Mouse (Mus musculus) G1E (cell line): ENCODE measurements around the gene Exo1. TPM values are rescaled to one million over a fixed set of nuclear protein-coding genes. Genes with fewer than 3 reads are reported as not detected.

ENCODE experiments used
- ATAC-seq: 2 replicates; pipeline ENCODE4 v1.8.0; 2016; ENCODE audit warnings: mild to moderate bottlenecking; ENCODE audit not compliant: insufficient number of reproducible peaks, poor library complexity, low FRiP score, severe bottlenecking; ENCODE audit errors: extremely low read depth
- DNase-seq: peaks from one replicate; pipeline ENCODE4 v3.0.0; 2012; ENCODE audit warnings: low spot score
- H3K27me3 ChIP-seq: 2 replicates; pipeline ENCODE4 v1.6.1; 2012; ENCODE audit warnings: mild to moderate bottlenecking, low read length, inconsistent platforms; ENCODE audit not compliant: insufficient read depth
- H3K36me3 ChIP-seq: replicated peaks from 2 replicates; pipeline ENCODE3; 2012; ENCODE audit warnings: mild to moderate bottlenecking, inconsistent platforms
- H3K4me1 ChIP-seq: 2 replicates; pipeline ENCODE4 v1.6.1; 2012; ENCODE audit warnings: low read depth, low read length, inconsistent platforms, mixed read lengths; ENCODE audit not compliant: insufficient read depth
- H3K4me3 ChIP-seq: 2 replicates; pipeline ENCODE4 v1.5.1; 2012; ENCODE audit warnings: low read depth, mild to moderate bottlenecking, inconsistent platforms, low read length, moderate library complexity, mixed read lengths
- H3K9me3 ChIP-seq: replicated peaks from 2 replicates; pipeline ENCODE4 v1.6.1; 2012; ENCODE audit warnings: inconsistent platforms
- CTCF ChIP-seq: IDR thresholded peaks from 2 replicates; pipeline ENCODE4 v1.5.1; 2012; ENCODE audit warnings: low read depth, low read length, inconsistent platforms, mixed read lengths
- GATA1 ChIP-seq: IDR thresholded peaks from 2 replicates; pipeline ENCODE4 v1.6.1; 2012; ENCODE audit warnings: borderline replicate concordance, low read length, inconsistent platforms, mixed read lengths
- GATA2 ChIP-seq: IDR thresholded peaks from 2 replicates; pipeline ENCODE4 v1.6.1; 2012; ENCODE audit warnings: low read depth, low read length, inconsistent platforms, borderline replicate concordance
- POLR2AphosphoS5 ChIP-seq: IDR thresholded peaks from 2 replicates; pipeline ENCODE4 v1.6.1; 2012; ENCODE audit warnings: low read depth, low read length, inconsistent platforms; ENCODE audit not compliant: insufficient replicate concordance
- TAL1 ChIP-seq: conservative IDR thresholded peaks from 2 replicates; pipeline ENCODE4 v1.6.1; 2012; ENCODE audit warnings: low read depth, low read length, inconsistent platforms, mixed read lengths
- polyA plus RNA-seq: library from polyadenylated mRNA; stranded (reverse); fragments of >175 nt; gene quantifications from 2 replicates; pipeline ENCODE4 v1.2.3, GENCODE M21; 2012
- total RNA-seq, 2 experiments: library from RNA; stranded (forward) in 1 of 2; stranded (reverse) in 1 of 2; fragments of 200-1000 nt in 1 of 2; fragments of >200 nt in 1 of 2; fragmentation: Nextera tagmentation in 1 of 2; gene quantifications; 2 replicates each; pipeline ENCODE4 v1.2.3; 2014 to 2017

Gene Exo1
- total and polyA plus RNA-seq, 3 experiments = 2.7 to 59.3 (median 54.9) TPM

- no peak overlapping the region; the same call in 1 of the 2 replicates for H3K4me3 ChIP-seq
- ATAC-seq (no peak), DNase-seq (no peak)
- H3K4me1 ChIP-seq = peaks cover 44% of the 10 kb centered on the region
- TF ChIP-seq GATA1 (no peak), TAL1 (no peak), CTCF (no peak), POLR2AphosphoS5 (no peak), GATA2 (no peak)
- peaks cover 63% of the 10 kb centered on the region for H3K36me3 ChIP-seq
- no peaks in the 10 kb centered on the region for H3K27me3 ChIP-seq
- no peaks in the 10 kb centered on the region for H3K9me3 ChIP-seq
Observed at GRCm38 (mm10) chr1:175883398-175883797, 3.0 kb downstream of the Exo1 start.

GRCm38 (mm10) chr1:175893263-175893662 is 12.9 kb downstream of the Exo1 start:
- Histone ChIP-seq H3K4me3 (no peak overlapping the region), H3K9me3 (no peaks in the 10 kb centered on the region), H3K36me3 (peaks cover 79% of the 10 kb centered on the region), H3K4me1 (peaks cover 20% of the 10 kb centered on the region), H3K27me3 (no peaks in the 10 kb centered on the region)
- no peak for TF ChIP-seq GATA2
- no peak for TF ChIP-seq CTCF
- no peak for TF ChIP-seq GATA1
- TF ChIP-seq TAL1 = no peak
- no peak for TF ChIP-seq POLR2AphosphoS5
- DNase-seq (no peak), ATAC-seq (no peak)

GRCm38 (mm10) chr1:175893726-175894125 is 13.3 kb downstream of the Exo1 start:
- H3K4me1 ChIP-seq = peaks cover 21% of the 10 kb centered on the region
- no peak overlapping the region for H3K4me3 ChIP-seq
- H3K9me3 ChIP-seq = no peaks in the 10 kb centered on the region
- no peak for TF ChIP-seq GATA1
- no peak for TF ChIP-seq POLR2AphosphoS5
- TF ChIP-seq TAL1 = no peak
- TF ChIP-seq GATA2 = no peak
- no peak for TF ChIP-seq CTCF
- ATAC-seq = no peak
- H3K27me3 ChIP-seq = no peaks in the 10 kb centered on the region
- no peak for DNase-seq
- H3K36me3 ChIP-seq = peaks cover 79% of the 10 kb centered on the region

- peaks cover 4% of the 10 kb centered on the region; the same call in 1 of the 2 replicates for H3K4me1 ChIP-seq
- TF ChIP-seq POLR2AphosphoS5 (no peak), GATA2 (no peak), CTCF (no peak), GATA1 (no peak), TAL1 (no peak)
- H3K9me3 ChIP-seq = no peaks in the 10 kb centered on the region
- peaks cover 44% of the 10 kb centered on the region for H3K36me3 ChIP-seq
- no peak overlapping the region for H3K4me3 ChIP-seq
- DNase-seq (no peak), ATAC-seq (no peak)
- no peaks in the 10 kb centered on the region; the same call in 1 of the 2 replicates for H3K27me3 ChIP-seq
Observed at GRCm38 (mm10) chr1:175911207-175911606, 30.8 kb downstream of the Exo1 start.

GRCm38 (mm10) chr1:175912038-175912437 is 31.7 kb downstream of the Exo1 start:
- no peak for ATAC-seq

GRCm38 (mm10) chr1:175913728-175914303 is 33.4 kb downstream of the Exo1 start:
- no peaks in the 10 kb centered on the region for H3K9me3 ChIP-seq
- no peaks in the 10 kb centered on the region; the same call in 1 of the 2 replicates for H3K27me3 ChIP-seq
- H3K36me3 ChIP-seq = peaks cover 19% of the 10 kb centered on the region
- DNase-seq (no peak), ATAC-seq (no peak)
- TF ChIP-seq TAL1 (no peak), CTCF (no peak), GATA2 (no peak), GATA1 (no peak), POLR2AphosphoS5 (no peak)
- H3K4me1 ChIP-seq = peaks cover 4% of the 10 kb centered on the region; the same call in 1 of the 2 replicates
- H3K4me3 ChIP-seq = no peak overlapping the region

More at GRCm38 (mm10) chr1:175912038-175912437, 31.7 kb downstream of the Exo1 start:
- TF ChIP-seq POLR2AphosphoS5 (no peak), TAL1 (no peak), GATA1 (no peak), CTCF (no peak)
- no peak for DNase-seq
- no peak overlapping the region for H3K4me3 ChIP-seq
- no peaks in the 10 kb centered on the region for H3K9me3 ChIP-seq
- H3K4me1 ChIP-seq = peaks cover 4% of the 10 kb centered on the region; the same call in 1 of the 2 replicates
- no peaks in the 10 kb centered on the region; the same call in 1 of the 2 replicates for H3K27me3 ChIP-seq
- H3K36me3 ChIP-seq = peaks cover 36% of the 10 kb centered on the region
